Mouse (Mus musculus) limb, embryonic 11.5 days (tissue): Measurements from ENCODE around the gene Tctn3. TPM values are rescaled to one million over a fixed set of nuclear protein-coding genes. Genes with fewer than 3 reads are reported as not detected.

Experiments
- ATAC-seq: fragments of 200-750 bp; cut with Nextera tagmentation; 2 replicates; pipeline ENCODE4 v1.8.0; 2017; ENCODE audit warnings: low read depth; ENCODE audit not compliant: insufficient number of reproducible peaks, low FRiP score, low TSS enrichment
- DNase-seq: peaks from one replicate; pipeline ENCODE4 v3.0.0-alpha.2; 2015; ENCODE audit warnings: low spot score
- H3K27ac ChIP-seq: fragments of 300-500 bp; sonication (generic); replicated peaks from 2 replicates; pipeline ENCODE4 v1.5.1; 2014; ENCODE audit warnings: low read depth, mild to moderate bottlenecking, low read length
- H3K27me3 ChIP-seq: fragments of 300-500 bp; sonication (generic); 2 replicates; pipeline ENCODE4 v1.6.1; 2014; ENCODE audit warnings: mild to moderate bottlenecking, low read length, mixed read lengths; ENCODE audit not compliant: control insufficient read depth, insufficient read depth
- H3K36me3 ChIP-seq: fragments of 300-500 bp; sonication (generic); 2 replicates; pipeline ENCODE4 v1.6.1; 2014; ENCODE audit warnings: mild to moderate bottlenecking, low read length, moderate library complexity, mixed read lengths; ENCODE audit not compliant: control insufficient read depth, insufficient read depth
- H3K4me1 ChIP-seq: fragments of 300-500 bp; sonication (generic); 2 replicates; pipeline ENCODE4 v1.6.1; 2014; ENCODE audit warnings: low read length, mixed read lengths; ENCODE audit not compliant: control insufficient read depth, insufficient read depth
- H3K4me2 ChIP-seq: fragments of 300-500 bp; sonication (generic); 2 replicates; pipeline ENCODE4 v1.6.1; 2014; ENCODE audit warnings: low read depth, mild to moderate bottlenecking, moderate library complexity; ENCODE audit not compliant: severe bottlenecking
- H3K4me3 ChIP-seq: fragments of 300-500 bp; sonication (generic); 2 replicates; pipeline ENCODE4 v1.5.1; 2014; ENCODE audit warnings: low read depth, low read length
- H3K9ac ChIP-seq: fragments of 300-500 bp; sonication (generic); 2 replicates; pipeline ENCODE4 v1.6.1; 2014; ENCODE audit warnings: mild to moderate bottlenecking, low read length
- H3K9me3 ChIP-seq: fragments of 300-500 bp; sonication (generic); 2 replicates; pipeline ENCODE4 v1.6.1; 2016; ENCODE audit warnings: low read length; ENCODE audit not compliant: control insufficient read depth
- WGBS: fragments of 180-500 bp; shearing (Covaris S2); extraction: QIAGEN DNeasy Blood & Tissue Kit; methylation state at CpG from one replicate; pipeline ENCODE4 v1.1.7; 2014; 5-methylcytosine and 5-hydroxymethylcytosine counted together
- polyA plus RNA-seq: library from polyadenylated mRNA; unstranded; fragments of >200 nt; fragmentation: Nextera tagmentation; extraction: Ambion mirVana; gene quantifications from 2 replicates; pipeline ENCODE4 v1.2.1, GENCODE M21; 2014

Gene Tctn3
- polyA plus RNA-seq, 1 experiment from 2014 or later = 10.6 TPM

- Histone ChIP-seq H3K27me3 (no peaks in the 10 kb centered on the region), H3K9ac (no peak overlapping the region), H3K4me1 (no peaks in the 10 kb centered on the region), H3K4me3 (no peak overlapping the region), H3K9me3 (no peaks in the 10 kb centered on the region), H3K36me3 (no peaks in the 10 kb centered on the region), H3K27ac (no peak overlapping the region), H3K4me2 (no peak overlapping the region)
- DNase-seq (no peak), ATAC-seq (no peak)
- 75% methylated on average over 9 of the region's 9 CpGs for WGBS
Measured at GRCm38 (mm10) chr19:40647319-40648158, 35.5 kb upstream of the Tctn3 start.

GRCm38 (mm10) chr19:40646379-40646778 is 34.3 kb upstream of the Tctn3 start:
- no peak for ATAC-seq
- DNase-seq = peak; percentile 23
- WGBS = 20% methylated on average over 6 of the region's 6 CpGs
- no peaks in the 10 kb centered on the region for H3K27me3 ChIP-seq
- H3K27ac ChIP-seq = no peak overlapping the region
- H3K4me2 ChIP-seq = no peak overlapping the region
- no peaks in the 10 kb centered on the region for H3K4me1 ChIP-seq
- no peak overlapping the region for H3K4me3 ChIP-seq
- no peaks in the 10 kb centered on the region for H3K36me3 ChIP-seq
- H3K9me3 ChIP-seq = no peaks in the 10 kb centered on the region
- no peak overlapping the region for H3K9ac ChIP-seq

- 93% methylated on average over 1 of the region's 1 CpGs for WGBS
- DNase-seq = no peak
- H3K4me2 ChIP-seq = no peak overlapping the region
- no peak overlapping the region for H3K4me3 ChIP-seq
- H3K9ac ChIP-seq = no peak overlapping the region
- H3K27ac ChIP-seq = no peak overlapping the region
- no peaks in the 10 kb centered on the region for H3K27me3 ChIP-seq
- no peaks in the 10 kb centered on the region for H3K4me1 ChIP-seq
- no peaks in the 10 kb centered on the region for H3K36me3 ChIP-seq
- ATAC-seq = no peak
- no peaks in the 10 kb centered on the region for H3K9me3 ChIP-seq
Measured at GRCm38 (mm10) chr19:40643846-40644245, 31.8 kb upstream of the Tctn3 start.

- no peaks in the 10 kb centered on the region for H3K27me3 ChIP-seq
- H3K27ac ChIP-seq = no peak overlapping the region
- no peaks in the 10 kb centered on the region for H3K4me1 ChIP-seq
- H3K9ac ChIP-seq = no peak overlapping the region
- DNase-seq = no peak
- 89% methylated on average over 2 of the region's 2 CpGs for WGBS
- no peak for ATAC-seq
- H3K4me3 ChIP-seq = no peak overlapping the region
- H3K9me3 ChIP-seq = no peaks in the 10 kb centered on the region
- no peak overlapping the region for H3K4me2 ChIP-seq
- H3K36me3 ChIP-seq = no peaks in the 10 kb centered on the region
Measured at GRCm38 (mm10) chr19:40640799-40641198, 28.8 kb upstream of the Tctn3 start.

- H3K9ac ChIP-seq = no peak overlapping the region
- H3K27ac ChIP-seq = no peak overlapping the region
- H3K4me1 ChIP-seq = no peaks in the 10 kb centered on the region
- no peaks in the 10 kb centered on the region for H3K27me3 ChIP-seq
- DNase-seq (no peak), ATAC-seq (no peak)
- no peaks in the 10 kb centered on the region for H3K9me3 ChIP-seq
- H3K4me2 ChIP-seq = no peak overlapping the region
- no peak overlapping the region for H3K4me3 ChIP-seq
- WGBS = 85% methylated on average over 11 of the region's 11 CpGs
- no peaks in the 10 kb centered on the region for H3K36me3 ChIP-seq
Measured at GRCm38 (mm10) chr19:40639729-40640304, 27.8 kb upstream of the Tctn3 start.

- Histone ChIP-seq H3K36me3 (no peaks in the 10 kb centered on the region), H3K27me3 (no peaks in the 10 kb centered on the region), H3K9ac (no peak overlapping the region), H3K27ac (no peak overlapping the region), H3K4me2 (no peak overlapping the region), H3K4me1 (no peaks in the 10 kb centered on the region), H3K4me3 (no peak overlapping the region), H3K9me3 (no peaks in the 10 kb centered on the region)
- no peak for DNase-seq
- no peak for ATAC-seq
- WGBS = 93% methylated on average over 5 of the region's 5 CpGs
Measured at GRCm38 (mm10) chr19:40638582-40638981, 26.5 kb upstream of the Tctn3 start.

GRCm38 (mm10) chr19:40637601-40638000 is 25.6 kb upstream of the Tctn3 start:
- 88% methylated on average over 7 of the region's 7 CpGs for WGBS
- H3K27ac ChIP-seq = no peak overlapping the region
- H3K4me2 ChIP-seq = no peak overlapping the region
- no peaks in the 10 kb centered on the region for H3K9me3 ChIP-seq
- no peak for ATAC-seq
- H3K9ac ChIP-seq = no peak overlapping the region
- no peak overlapping the region for H3K4me3 ChIP-seq
- no peaks in the 10 kb centered on the region for H3K4me1 ChIP-seq
- H3K36me3 ChIP-seq = no peaks in the 10 kb centered on the region
- no peaks in the 10 kb centered on the region for H3K27me3 ChIP-seq
- DNase-seq = no peak

- 58% methylated on average over 4 of the region's 4 CpGs for WGBS
- Histone ChIP-seq H3K4me2 (no peak overlapping the region), H3K27ac (no peak overlapping the region), H3K9ac (no peak overlapping the region), H3K27me3 (no peaks in the 10 kb centered on the region), H3K36me3 (no peaks in the 10 kb centered on the region), H3K4me3 (no peak overlapping the region), H3K9me3 (no peaks in the 10 kb centered on the region), H3K4me1 (no peaks in the 10 kb centered on the region)
- ATAC-seq = no peak
- DNase-seq = no peak
Measured at GRCm38 (mm10) chr19:40637091-40637490, 25.1 kb upstream of the Tctn3 start.
